Mouse (Mus musculus): ENCODE data around the gene Srgap2.
"Not testable (repeated sequence)": the region's sequence is repeated elsewhere in the genome, so short reads cannot be mapped to it uniquely, and the experiment has no call there.

Srgap2 gene

GRCm38 (mm10) chr1:131527281-131528080, at the start of gene Srgap2, which contains the start of gene Fam72a:
Srgap2 (minus strand) TSS chr1:131527352.
Fam72a (plus strand) TSS chr1:131527903.
- in situ Hi-C loops (cut with MboI; ENCODE audit: low sequenced_read_pairs): no loop called here

- in situ Hi-C loops (cut with MboI; ENCODE audit: low sequenced_read_pairs): no loop called here
Measured at GRCm38 (mm10) chr1:131573721-131574120, 46.6 kb upstream of the Srgap2 start.

- in situ Hi-C loops (cut with MboI; ENCODE audit: low sequenced_read_pairs): no loop called here
Measured at GRCm38 (mm10) chr1:131570391-131570790, 43.2 kb upstream of the Srgap2 start.

GRCm38 (mm10) chr1:131569721-131570120, 42.6 kb upstream of the Srgap2 start:
- in situ Hi-C loops (cut with MboI; ENCODE audit: low sequenced_read_pairs): no loop called here

GRCm38 (mm10) chr1:131566056-131566455, 38.9 kb upstream of the Srgap2 start:
- in situ Hi-C loops (cut with MboI; ENCODE audit: low sequenced_read_pairs): not testable (repeated sequence)

GRCm38 (mm10) chr1:131562081-131562480, 34.9 kb upstream of the Srgap2 start:
- in situ Hi-C loops (cut with MboI; ENCODE audit: low sequenced_read_pairs): no loop called here

GRCm38 (mm10) chr1:131560500-131560899, 33.3 kb upstream of the Srgap2 start:
- in situ Hi-C loops (cut with MboI; ENCODE audit: low sequenced_read_pairs): no loop called here

GRCm38 (mm10) chr1:131555042-131555812, 28.1 kb upstream of the Srgap2 start:
- in situ Hi-C loops (cut with MboI; ENCODE audit: low sequenced_read_pairs): loop anchor here (10.0 kb wide), 1 partner anchor 270 kb away; no protein-coding TSS in a partner anchor

GRCm38 (mm10) chr1:131553428-131553827, 26.3 kb upstream of the Srgap2 start:
- in situ Hi-C loops (cut with MboI; ENCODE audit: low sequenced_read_pairs): loop anchor here (10.0 kb wide), 1 partner anchor 269 kb away; no protein-coding TSS in a partner anchor

GRCm38 (mm10) chr1:131551956-131552355, 24.8 kb upstream of the Srgap2 start:
- in situ Hi-C loops (cut with MboI; ENCODE audit: low sequenced_read_pairs): loop anchor here (10.0 kb wide), 1 partner anchor 267 kb away; no protein-coding TSS in a partner anchor

GRCm38 (mm10) chr1:131548494-131549365, 21.6 kb upstream of the Srgap2 start:
- in situ Hi-C loops (cut with MboI; ENCODE audit: low sequenced_read_pairs): no loop called here

- in situ Hi-C loops (cut with MboI; ENCODE audit: low sequenced_read_pairs): no loop called here
Measured at GRCm38 (mm10) chr1:131546798-131547690, 19.9 kb upstream of the Srgap2 start.

- in situ Hi-C loops (cut with MboI; ENCODE audit: low sequenced_read_pairs): no loop called here
Measured at GRCm38 (mm10) chr1:131543886-131544565, 16.9 kb upstream of the Srgap2 start.

- in situ Hi-C loops (cut with MboI; ENCODE audit: low sequenced_read_pairs): no loop called here
Measured at GRCm38 (mm10) chr1:131541903-131542302, 14.8 kb upstream of the Srgap2 start.

GRCm38 (mm10) chr1:131541431-131541830, 14.3 kb upstream of the Srgap2 start:
- in situ Hi-C loops (cut with MboI; ENCODE audit: low sequenced_read_pairs): no loop called here

GRCm38 (mm10) chr1:131540795-131541194, 13.6 kb upstream of the Srgap2 start:
- in situ Hi-C loops (cut with MboI; ENCODE audit: low sequenced_read_pairs): no loop called here

- in situ Hi-C loops (cut with MboI; ENCODE audit: low sequenced_read_pairs): no loop called here
Measured at GRCm38 (mm10) chr1:131539771-131540170, 12.6 kb upstream of the Srgap2 start.

- in situ Hi-C loops (cut with MboI; ENCODE audit: low sequenced_read_pairs): no loop called here
Measured at GRCm38 (mm10) chr1:131528561-131529166, 1.5 kb upstream of the Srgap2 start.

GRCm38 (mm10) chr1:131528081-131528507, 942 bp upstream of the Srgap2 start:
- in situ Hi-C loops (cut with MboI; ENCODE audit: low sequenced_read_pairs): no loop called here
